Mouse (Mus musculus): ENCODE data around the gene Myh9.

- TF ChIP-seq CTCF (IDR thresholded peaks at IDR 0.05; ENCODE audit: insufficient read depth, low read depth, low read length) (no peak), POLR2A (IDR thresholded peaks at IDR 0.05; ENCODE audit: insufficient read depth, low read depth, low read length) (no peak)
Observed at GRCm38 (mm10) chr15:77827379-77827778, 14.6 kb downstream of the Myh9 start.

Data from olfactory bulb, adult 2 months (tissue).